Mouse (Mus musculus) spleen, adult 2 months (tissue): ENCODE data around the gene Dapk2.

Source experiments
- CTCF ChIP-seq: fragments of 200-500 bp; IDR thresholded peaks from 2 replicates; pipeline ENCODE4 v1.5.1; 2011; ENCODE audit warnings: mild to moderate bottlenecking, inconsistent platforms; ENCODE audit not compliant: insufficient read depth, insufficient read length, insufficient replicate concordance; ENCODE audit errors: extremely low read depth
- POLR2A ChIP-seq: fragments of 200-500 bp; IDR thresholded peaks from 2 replicates; pipeline ENCODE4 v1.6.1; 2011; ENCODE audit warnings: low read depth, low read length, inconsistent platforms

DNA sequence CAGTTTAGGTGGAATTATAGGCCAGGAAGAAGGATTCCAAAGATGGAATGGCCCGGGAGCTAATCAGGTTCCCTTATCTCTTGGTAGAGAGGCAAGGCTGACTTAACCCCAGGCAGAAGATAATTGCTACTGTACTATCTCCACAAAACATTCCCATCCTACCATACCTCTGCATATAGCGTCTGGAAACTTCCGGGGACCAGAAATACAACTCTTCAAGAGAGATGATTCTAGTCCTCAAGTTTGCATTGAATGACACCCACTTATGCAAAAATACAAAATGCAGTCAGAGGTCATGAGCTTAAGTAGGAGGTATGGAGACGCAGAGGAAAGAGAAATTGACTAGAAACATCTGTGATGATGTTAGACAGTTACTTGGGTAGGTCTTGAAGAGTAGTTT lies 30.1 kb upstream of the Dapk2 start:
- no peak for TF ChIP-seq CTCF
- no peak for TF ChIP-seq POLR2A
